Mouse (Mus musculus) liver, adult 2 months (tissue): ENCODE measurements around the gene Abt1. TPM values are rescaled to one million over a fixed set of nuclear protein-coding genes. Genes with fewer than 3 reads are reported as not detected.

ENCODE experiments used
- DNase-seq: peaks from one replicate; pipeline ENCODE4 v3.0.0-alpha.2; 2011; ENCODE audit warnings: low read depth, low spot score; ENCODE audit errors: extremely low read depth
- H3K27ac ChIP-seq: fragments of 200-500 bp; replicated peaks from 2 replicates; pipeline ENCODE4 v1.5.1; 2012; ENCODE audit warnings: low read depth, mild to moderate bottlenecking, control low read depth, inconsistent platforms, low read length; ENCODE audit not compliant: insufficient read depth
- H3K27me3 ChIP-seq: fragments of 200-500 bp; 2 replicates; pipeline ENCODE4 v1.6.1; 2012; ENCODE audit warnings: mild to moderate bottlenecking, moderate library complexity, low read length, inconsistent platforms; ENCODE audit not compliant: control insufficient read depth, insufficient read depth
- H3K36me3 ChIP-seq: fragments of 200-500 bp; 2 replicates; pipeline ENCODE4 v1.6.1; 2012; ENCODE audit warnings: low read length, inconsistent platforms; ENCODE audit not compliant: control insufficient read depth, insufficient read depth
- H3K4me1 ChIP-seq: fragments of 200-500 bp; 2 replicates; pipeline ENCODE4 v1.6.1; 2011; ENCODE audit warnings: low read length; ENCODE audit not compliant: control insufficient read depth, insufficient read depth
- H3K4me3 ChIP-seq: fragments of 200-500 bp; 2 replicates; pipeline ENCODE4 v1.5.1; 2011; ENCODE audit warnings: low read depth, mild to moderate bottlenecking, control low read depth, low read length, moderate library complexity; ENCODE audit not compliant: insufficient read depth
- H3K79me2 ChIP-seq: fragments of 200-500 bp; 2 replicates; pipeline ENCODE4 v1.6.1; 2012; ENCODE audit warnings: inconsistent platforms, mild to moderate bottlenecking, low read length, moderate library complexity; ENCODE audit not compliant: control insufficient read depth, insufficient read depth
- H3K9ac ChIP-seq: fragments of 200-500 bp; 2 replicates; pipeline ENCODE4 v1.6.1; 2012; ENCODE audit warnings: low read depth, mild to moderate bottlenecking, control low read depth, inconsistent platforms, low read length
- CTCF ChIP-seq: fragments of 200-500 bp; IDR thresholded peaks from 2 replicates; pipeline ENCODE4 v1.5.1; 2011; ENCODE audit warnings: low read depth, low read length, control low read depth
- POLR2A ChIP-seq: fragments of 200-500 bp; IDR thresholded peaks from 2 replicates; pipeline ENCODE4 v1.6.1; 2011; ENCODE audit warnings: low read length, control low read depth; ENCODE audit not compliant: insufficient read depth; ENCODE audit errors: extremely low read depth
- WGBS: fragments of 180-500 bp; shearing (Covaris S2); methylation state at CpG from one replicate; pipeline ENCODE4 v1.1.7; 2018; 5-methylcytosine and 5-hydroxymethylcytosine counted together
- polyA plus RNA-seq: library from polyadenylated mRNA; depleted of rRNA; stranded (reverse); fragments of >200 nt; gene quantifications from 2 replicates; pipeline ENCODE4 v1.2.3, GENCODE M21; 2012
- total RNA-seq: library from RNA; depleted of rRNA; stranded (reverse); fragments of >200 nt; gene quantifications from 2 replicates; pipeline ENCODE4 v1.2.3, GENCODE M21; 2014

Abt1 gene
- total and polyA plus RNA-seq, 2 experiments = 2.1 to 3.5 TPM

GRCm38 (mm10) chr13:23453362-23453862, 29.7 kb upstream of the Abt1 start:
- Histone ChIP-seq H3K27me3 (no peaks in the 10 kb centered on the region), H3K4me3 (peak overlapping the region; percentile 81), H3K27ac (peak overlapping the region; percentile 63), H3K9ac (peak overlapping the region; percentile 77), H3K36me3 (no peaks in the 10 kb centered on the region), H3K4me1 (no peaks in the 10 kb centered on the region; the same call in 1 of the 2 replicates), H3K79me2 (no peaks in the 10 kb centered on the region)
- DNase-seq = peak; percentile 69
- under 1% methylated on average over 25 of the region's 25 CpGs for WGBS
- TF ChIP-seq POLR2A (no peak), CTCF (no peak)

GRCm38 (mm10) chr13:23450398-23450797, 26.7 kb upstream of the Abt1 start:
- Histone ChIP-seq H3K9ac (peak overlapping the region; percentile 14; the same call in 1 of the 2 replicates), H3K36me3 (no peaks in the 10 kb centered on the region), H3K4me3 (peak overlapping the region; percentile 64), H3K27ac (no peak overlapping the region), H3K27me3 (no peaks in the 10 kb centered on the region), H3K79me2 (no peaks in the 10 kb centered on the region), H3K4me1 (no peaks in the 10 kb centered on the region; the same call in 1 of the 2 replicates)
- WGBS = under 1% methylated on average over 15 of the region's 15 CpGs
- no peak for TF ChIP-seq POLR2A
- TF ChIP-seq CTCF = no peak
- DNase-seq = peak; percentile 78

- Histone ChIP-seq H3K4me1 (peaks cover 2% of the 10 kb centered on the region; the same call in 1 of the 2 replicates), H3K36me3 (no peaks in the 10 kb centered on the region), H3K4me3 (peak overlapping the region; percentile 64), H3K9ac (no peak overlapping the region; the same call in 1 of the 2 replicates), H3K27ac (no peak overlapping the region), H3K27me3 (no peaks in the 10 kb centered on the region), H3K79me2 (no peaks in the 10 kb centered on the region)
- DNase-seq = peak; percentile 52
- 1% methylated on average over 24 of the region's 24 CpGs for WGBS
- TF ChIP-seq CTCF (no peak), POLR2A (no peak)
Measured at GRCm38 (mm10) chr13:23449235-23450095, 25.8 kb upstream of the Abt1 start.

GRCm38 (mm10) chr13:23448758-23449157, 25.1 kb upstream of the Abt1 start:
- Histone ChIP-seq H3K27me3 (no peaks in the 10 kb centered on the region), H3K9ac (no peak overlapping the region), H3K79me2 (no peaks in the 10 kb centered on the region), H3K27ac (no peak overlapping the region), H3K36me3 (no peaks in the 10 kb centered on the region), H3K4me1 (peaks cover 2% of the 10 kb centered on the region; the same call in 1 of the 2 replicates), H3K4me3 (no peak overlapping the region)
- WGBS = 80% methylated on average over 3 of the region's 3 CpGs
- no peak for TF ChIP-seq POLR2A
- TF ChIP-seq CTCF = no peak
- DNase-seq = no peak

- under 1% methylated on average over 16 of the region's 16 CpGs for WGBS
- Histone ChIP-seq H3K4me1 (peaks cover 2% of the 10 kb centered on the region; the same call in 1 of the 2 replicates), H3K27me3 (no peaks in the 10 kb centered on the region), H3K27ac (no peak overlapping the region), H3K4me3 (peak overlapping the region; percentile 43), H3K79me2 (no peaks in the 10 kb centered on the region), H3K36me3 (no peaks in the 10 kb centered on the region), H3K9ac (0 out of 2 replicates have a peak overlapping the region, but pooled peaks have one; percentile 27)
- DNase-seq = peak; percentile 76
- no peak for TF ChIP-seq CTCF
Measured at GRCm38 (mm10) chr13:23446498-23446952, 22.9 kb upstream of the Abt1 start.
